Mouse (Mus musculus): Measurements from ENCODE around the gene Alx1. TPM values are rescaled to one million over a fixed set of nuclear protein-coding genes. Genes with fewer than 3 reads are reported as not detected.

Gene Alx1
- polyA plus RNA-seq, 1 experiment, result not detected

- Histone ChIP-seq H3K4me3 (replicated peaks) (no peak overlapping the region), H3K9me3 (ENCODE audit: control insufficient read depth, low read length) (no peaks in the 10 kb centered on the region), H3K36me3 (ENCODE audit: control insufficient read depth) (no peaks in the 10 kb centered on the region), H3K27me3 (ENCODE audit: control insufficient read depth) (peaks cover 79% of the 10 kb centered on the region), H3K4me1 (ENCODE audit: control insufficient read depth) (no peaks in the 10 kb centered on the region)
- TF ChIP-seq GATA1 (IDR thresholded peaks at IDR 0.05; ENCODE audit: low read length), result no peak
- TF ChIP-seq TAL1 (IDR thresholded peaks at IDR 0.05; ENCODE audit: low read length), result no peak
These were observed 2.1 kb downstream of the Alx1 start for GRCm38 (mm10) chr10:103027931-103028252.

GRCm38 (mm10) chr10:103027226-103027930 lies 2.6 kb downstream of the Alx1 start:
- peaks cover 78% of the 10 kb centered on the region for H3K27me3 ChIP-seq (ENCODE audit: control insufficient read depth)
- no peaks in the 10 kb centered on the region for H3K36me3 ChIP-seq (ENCODE audit: control insufficient read depth)
- H3K4me1 ChIP-seq (ENCODE audit: control insufficient read depth), result no peaks in the 10 kb centered on the region
- TF ChIP-seq GATA1 (IDR thresholded peaks at IDR 0.05; ENCODE audit: low read length), result no peak
- no peak for TF ChIP-seq TAL1 (IDR thresholded peaks at IDR 0.05; ENCODE audit: low read length)
- no peaks in the 10 kb centered on the region for H3K9me3 ChIP-seq (ENCODE audit: control insufficient read depth, low read length)
- no peak overlapping the region for H3K4me3 ChIP-seq (replicated peaks)

GRCm38 (mm10) chr10:103026636-103027225 lies 3.3 kb downstream of the Alx1 start:
- no peaks in the 10 kb centered on the region for H3K9me3 ChIP-seq (ENCODE audit: control insufficient read depth, low read length)
- TF ChIP-seq TAL1 (IDR thresholded peaks at IDR 0.05; ENCODE audit: low read length), result no peak
- TF ChIP-seq GATA1 (IDR thresholded peaks at IDR 0.05; ENCODE audit: low read length), result no peak
- H3K36me3 ChIP-seq (ENCODE audit: control insufficient read depth), result no peaks in the 10 kb centered on the region
- peaks cover 72% of the 10 kb centered on the region for H3K27me3 ChIP-seq (ENCODE audit: control insufficient read depth)
- H3K4me3 ChIP-seq (replicated peaks), result no peak overlapping the region
- no peaks in the 10 kb centered on the region for H3K4me1 ChIP-seq (ENCODE audit: control insufficient read depth)

GRCm38 (mm10) chr10:103002556-103002955 lies 27.5 kb downstream of the Alx1 start:
- TF ChIP-seq TAL1 (IDR thresholded peaks at IDR 0.05; ENCODE audit: low read length) (no peak), GATA1 (IDR thresholded peaks at IDR 0.05; ENCODE audit: low read length) (no peak)
- Histone ChIP-seq H3K4me3 (replicated peaks) (no peak overlapping the region), H3K9me3 (ENCODE audit: control insufficient read depth, low read length) (no peaks in the 10 kb centered on the region), H3K36me3 (ENCODE audit: control insufficient read depth) (no peaks in the 10 kb centered on the region), H3K27me3 (ENCODE audit: control insufficient read depth) (no peaks in the 10 kb centered on the region), H3K4me1 (ENCODE audit: control insufficient read depth) (no peaks in the 10 kb centered on the region)

- H3K9me3 ChIP-seq (ENCODE audit: control insufficient read depth, low read length), result no peaks in the 10 kb centered on the region
- H3K4me3 ChIP-seq (replicated peaks), result no peak overlapping the region
- H3K36me3 ChIP-seq (ENCODE audit: control insufficient read depth), result no peaks in the 10 kb centered on the region
- no peak for TF ChIP-seq TAL1 (IDR thresholded peaks at IDR 0.05; ENCODE audit: low read length)
- TF ChIP-seq GATA1 (IDR thresholded peaks at IDR 0.05; ENCODE audit: low read length), result no peak
- no peaks in the 10 kb centered on the region for H3K4me1 ChIP-seq (ENCODE audit: control insufficient read depth)
- no peaks in the 10 kb centered on the region for H3K27me3 ChIP-seq (ENCODE audit: control insufficient read depth)
These were observed 29.1 kb downstream of the Alx1 start for GRCm38 (mm10) chr10:103000902-103001301.

GRCm38 (mm10) chr10:102999584-102999983 lies 30.4 kb downstream of the Alx1 start:
- Histone ChIP-seq H3K9me3 (ENCODE audit: control insufficient read depth, low read length) (no peaks in the 10 kb centered on the region), H3K4me3 (replicated peaks) (no peak overlapping the region), H3K36me3 (ENCODE audit: control insufficient read depth) (no peaks in the 10 kb centered on the region), H3K4me1 (ENCODE audit: control insufficient read depth) (no peaks in the 10 kb centered on the region), H3K27me3 (ENCODE audit: control insufficient read depth) (no peaks in the 10 kb centered on the region)
- TF ChIP-seq GATA1 (IDR thresholded peaks at IDR 0.05; ENCODE audit: low read length), result no peak
- no peak for TF ChIP-seq TAL1 (IDR thresholded peaks at IDR 0.05; ENCODE audit: low read length)

GRCm38 (mm10) chr10:102975106-102975505 lies 54.9 kb downstream of the Alx1 start:
- Histone ChIP-seq H3K4me3 (replicated peaks) (no peak overlapping the region), H3K9me3 (ENCODE audit: control insufficient read depth, low read length) (no peaks in the 10 kb centered on the region; the same call in 1 of the 2 replicates), H3K4me1 (ENCODE audit: control insufficient read depth) (no peaks in the 10 kb centered on the region), H3K27me3 (ENCODE audit: control insufficient read depth) (no peaks in the 10 kb centered on the region), H3K36me3 (ENCODE audit: control insufficient read depth) (no peaks in the 10 kb centered on the region)
- no peak for TF ChIP-seq GATA1 (IDR thresholded peaks at IDR 0.05; ENCODE audit: low read length)
- no peak for TF ChIP-seq TAL1 (IDR thresholded peaks at IDR 0.05; ENCODE audit: low read length)

GRCm38 (mm10) chr10:102959602-102960001 lies 70.4 kb downstream of the Alx1 start:
- no peaks in the 10 kb centered on the region for H3K9me3 ChIP-seq (ENCODE audit: control insufficient read depth, low read length)
- no peaks in the 10 kb centered on the region for H3K27me3 ChIP-seq (ENCODE audit: control insufficient read depth)
- H3K4me1 ChIP-seq (ENCODE audit: control insufficient read depth), result no peaks in the 10 kb centered on the region
- TF ChIP-seq GATA1 (IDR thresholded peaks at IDR 0.05; ENCODE audit: low read length) (no peak), TAL1 (IDR thresholded peaks at IDR 0.05; ENCODE audit: low read length) (no peak)
- no peaks in the 10 kb centered on the region for H3K36me3 ChIP-seq (ENCODE audit: control insufficient read depth)
- H3K4me3 ChIP-seq (replicated peaks), result no peak overlapping the region

Other genes with a start within 250 kb of the Alx1 start
- gene Lrriq1, start 206.1 kb upstream of the Alx1 start, polyA plus RNA-seq (2012), result not detected in 2 replicates

Data from erythroblast, embryonic 14.5 days (primary cell).